Mouse (Mus musculus) v-Abl transformed pro-B cells (cell line): ENCODE data around the gene Chil5.
"Not testable (repeated sequence)": the region's sequence is repeated elsewhere in the genome, so short reads cannot be mapped to it uniquely, and the experiment has no call there.

Source experiments
- in situ Hi-C, 2 experiments: fragments of 400-800 bp; cut with MboI; formaldehyde crosslinking; loops; one replicate each; pipeline ENCODE4 v1.15.1; 2025; ENCODE audit not compliant: unreplicated experiment in 2 of 2

Gene Chil5

DNA sequence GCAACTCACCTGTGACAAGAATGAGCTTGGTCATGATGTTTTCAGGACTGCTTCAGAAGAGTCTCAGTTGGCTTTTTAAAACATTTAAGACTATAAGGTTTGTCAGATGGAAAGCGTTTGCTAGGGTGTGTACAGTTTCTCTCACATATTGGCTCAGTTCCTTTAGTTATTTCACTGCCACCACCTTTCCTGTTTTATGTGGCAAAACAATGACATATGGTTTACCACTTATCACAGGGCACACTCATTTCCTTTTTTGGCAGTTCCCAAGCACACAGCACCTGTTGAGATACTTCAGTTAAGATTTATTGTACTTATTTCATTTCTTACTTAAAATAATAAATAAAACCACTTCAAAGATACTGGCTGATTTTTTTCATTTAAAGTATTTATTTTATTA is at the start of gene Chil5:
Gene Chil5 (minus strand): TSS at position 34 of the 400 bp plus-strand sequence.
- in situ Hi-C loops, result no loop called here

DNA sequence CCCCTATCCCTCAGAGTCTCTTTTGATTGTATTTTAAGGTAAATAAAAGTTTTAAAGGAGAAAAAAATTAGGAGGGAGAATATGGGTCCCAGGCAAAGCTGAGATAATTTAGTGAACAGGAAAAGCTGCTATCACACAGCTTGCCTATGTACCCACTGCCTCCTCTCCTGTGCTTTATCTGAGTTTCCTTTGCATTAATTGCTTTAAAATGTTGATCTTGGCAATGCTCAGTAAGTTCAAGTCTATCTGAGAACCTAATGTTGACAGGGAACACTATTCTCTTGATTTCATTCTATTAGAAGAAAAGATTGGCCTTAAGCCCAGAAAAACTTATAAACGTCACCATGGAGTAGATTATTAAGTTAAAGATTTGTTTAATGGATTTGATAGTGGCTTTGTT is 42.2 kb upstream of the Chil5 start:
- in situ Hi-C loops, result no loop called here

DNA sequence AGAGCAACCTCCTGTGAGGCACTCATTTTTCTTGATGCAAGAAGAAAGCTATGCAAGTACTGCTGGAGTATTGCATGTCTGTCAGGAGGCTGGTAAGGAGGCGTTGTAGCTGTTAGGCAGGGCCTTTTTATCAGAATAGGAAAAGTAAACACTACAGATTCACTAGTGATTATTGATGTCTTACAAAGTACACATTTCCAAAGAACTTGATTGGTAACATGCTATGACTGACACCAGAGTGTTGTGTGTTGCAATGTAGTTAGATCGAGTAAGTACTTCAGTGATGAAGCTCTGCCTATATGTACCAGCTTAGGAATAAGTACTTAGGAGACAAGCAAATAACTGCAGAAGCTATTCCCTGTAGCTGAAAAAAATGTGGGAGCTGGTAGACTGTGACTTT is 38.4 kb upstream of the Chil5 start:
- in situ Hi-C loops, result no loop called here

DNA sequence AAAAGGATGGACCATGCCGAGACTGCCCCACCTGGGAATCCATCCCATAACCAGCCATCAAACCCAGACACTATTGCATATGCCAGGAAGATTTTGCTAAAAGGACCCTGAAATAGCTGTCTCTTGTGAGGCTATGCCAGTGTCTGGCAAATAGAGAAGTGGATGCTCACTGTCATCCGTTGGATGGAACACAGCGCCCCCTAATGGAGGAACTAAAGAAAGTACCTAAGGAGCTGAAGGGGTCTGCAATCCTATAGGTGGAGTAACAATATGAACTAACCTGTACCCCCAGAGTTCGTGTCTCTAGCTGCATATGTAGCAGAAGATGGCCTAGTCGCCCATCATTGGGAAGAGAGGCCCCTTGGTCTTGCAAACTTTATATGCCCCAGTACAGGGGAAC is 35.1 kb upstream of the Chil5 start:
- in situ Hi-C loops, result not testable (repeated sequence)

DNA sequence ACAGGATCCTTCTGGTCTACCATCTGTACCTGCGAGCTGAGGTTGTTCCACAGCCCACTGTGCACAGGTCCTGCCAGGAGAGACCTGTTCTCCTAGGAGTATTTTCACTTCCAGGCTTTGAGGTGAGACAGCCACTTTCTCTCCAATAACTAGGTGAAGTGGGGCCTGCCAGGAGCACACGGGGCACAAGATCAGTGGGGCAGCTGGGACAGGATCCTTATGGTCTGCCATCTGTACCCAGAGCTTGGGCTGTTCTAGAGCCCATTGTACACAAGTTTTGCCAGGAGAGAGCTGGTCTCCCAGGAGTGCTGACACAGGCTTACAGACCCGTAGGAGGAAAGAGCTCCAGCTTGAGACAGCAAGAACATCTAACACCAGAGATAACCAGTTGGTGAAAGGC is 25.4 kb upstream of the Chil5 start:
- in situ Hi-C loops, result loop anchor here in 1 of 2 experiments (10.0 kb wide), 1 partner anchor 1077 kb away; no protein-coding TSS in a partner anchor

DNA sequence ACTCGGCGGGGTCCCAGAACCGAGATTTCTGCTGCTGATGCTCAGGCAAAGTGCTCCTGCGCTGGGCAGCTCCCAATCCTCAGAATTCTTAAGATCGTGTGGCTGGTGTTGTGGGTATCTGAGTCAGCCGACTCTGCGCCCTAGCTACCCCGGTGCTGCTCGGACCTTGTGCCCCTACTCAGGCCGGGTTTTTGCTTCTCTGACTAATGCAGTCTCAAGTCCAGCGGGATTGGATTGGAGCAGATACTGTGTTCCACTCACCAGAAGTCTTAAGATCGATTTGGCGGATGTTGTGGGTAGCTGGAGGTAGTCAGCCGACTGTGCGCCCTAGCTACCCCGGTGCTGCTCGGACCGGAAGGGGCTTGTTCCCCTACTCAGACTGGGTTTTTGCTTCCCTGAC is 19.3 kb upstream of the Chil5 start:
- in situ Hi-C loops, result loop anchor here in 1 of 2 experiments (10.0 kb wide), 1 partner anchor 1083 kb away; no protein-coding TSS in a partner anchor

DNA sequence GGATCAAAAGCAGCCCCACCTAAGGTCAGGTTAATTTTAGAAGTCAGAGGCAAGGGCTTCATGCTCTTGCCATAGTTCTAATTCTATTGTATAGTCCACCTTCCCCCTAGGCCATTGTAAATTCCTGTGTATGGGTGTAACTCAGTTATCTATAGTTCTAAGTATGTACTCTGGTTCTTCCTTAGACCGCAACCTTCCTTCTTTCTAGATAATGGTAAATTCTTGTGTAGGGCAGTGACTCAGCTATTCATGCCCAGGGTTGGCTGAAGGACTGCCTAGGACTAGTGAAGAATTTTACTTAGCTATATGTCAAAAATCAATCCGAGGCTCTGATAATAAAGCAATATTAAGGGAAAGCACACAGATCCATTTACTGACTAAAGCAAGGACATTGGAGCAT is 7.7 kb upstream of the Chil5 start:
- in situ Hi-C loops, result no loop called here

DNA sequence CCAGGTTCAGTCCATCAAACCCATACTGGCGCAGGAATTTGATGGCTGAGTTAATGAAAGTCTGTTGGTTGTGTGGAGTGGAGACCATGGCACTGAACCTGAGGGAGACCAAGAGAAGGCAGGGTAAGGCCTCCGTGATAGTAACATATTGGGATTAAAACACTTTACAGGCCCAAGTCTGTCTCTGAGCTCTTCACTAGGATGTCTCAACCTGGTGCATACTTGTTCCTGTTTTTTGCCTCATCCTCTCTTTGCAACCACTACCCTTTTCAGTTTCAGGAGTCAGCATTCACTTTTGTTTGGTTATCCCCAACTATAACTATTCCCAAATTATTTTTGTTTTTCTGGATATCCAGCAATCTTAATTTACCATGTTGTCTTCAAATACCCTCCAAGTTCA is 8.5 kb downstream of the Chil5 start:
- in situ Hi-C loops, result no loop called here

DNA sequence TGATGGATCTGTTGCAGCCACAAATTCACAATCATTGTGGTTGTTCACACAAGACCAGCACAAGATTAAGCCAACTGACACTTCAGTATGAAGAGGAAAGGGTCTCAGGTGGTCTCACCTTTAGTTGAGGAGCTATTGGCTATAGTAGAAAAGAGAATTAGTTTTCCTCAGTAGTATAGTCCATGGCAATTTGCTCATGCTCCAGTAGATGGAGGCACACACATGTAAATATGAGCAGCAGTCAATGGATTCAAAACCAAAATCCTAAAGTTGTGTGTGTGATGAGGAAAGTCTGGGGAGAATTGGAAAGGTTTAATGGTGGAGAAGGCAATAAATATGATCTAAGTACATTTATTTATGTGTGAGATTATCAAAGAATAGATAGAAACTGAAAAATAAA is 10.8 kb downstream of the Chil5 start:
- in situ Hi-C loops, result no loop called here

DNA sequence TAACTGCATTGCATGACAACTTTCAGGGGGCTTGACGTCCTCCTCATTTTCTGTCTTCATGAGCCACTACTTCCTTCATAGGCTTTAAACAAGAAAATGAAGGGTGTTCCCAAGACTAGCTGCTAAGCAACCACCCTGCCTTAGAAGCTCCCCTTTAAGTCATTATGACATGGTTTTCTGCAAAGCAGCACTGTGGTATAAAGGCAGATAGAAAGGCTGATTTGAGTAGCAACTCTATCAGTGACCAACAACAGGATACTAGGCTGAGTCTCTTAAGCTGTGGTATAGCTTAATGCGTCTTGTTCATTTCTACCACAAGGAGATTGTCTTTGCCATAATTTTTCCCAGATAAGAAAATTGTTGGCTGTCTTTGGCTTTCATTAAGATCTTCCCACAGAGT is 18.1 kb downstream of the Chil5 start, which contains the start of gene Pifo:
Gene Pifo (minus strand): TSS at position 101 of the 400 bp plus-strand sequence.
- in situ Hi-C loops, result no loop called here

DNA sequence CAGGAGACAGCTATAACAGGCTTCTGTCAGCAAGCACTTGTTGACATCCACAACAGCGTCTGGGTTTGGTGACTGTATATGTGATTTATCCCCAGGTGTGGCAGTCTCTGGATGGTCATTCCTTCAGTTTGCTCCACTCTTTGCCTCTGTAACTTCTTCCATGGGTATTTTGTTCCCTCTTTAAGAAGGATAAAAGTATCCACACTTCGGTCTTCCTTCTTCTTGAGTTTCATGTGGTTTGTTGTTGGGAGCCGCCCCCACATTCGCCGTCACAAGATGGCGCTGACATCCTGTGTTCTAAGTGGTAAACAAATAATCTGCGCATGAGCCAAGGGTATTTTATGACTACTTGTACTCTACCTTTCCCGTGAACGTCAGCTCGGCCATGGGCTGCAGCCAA is 29.3 kb downstream of the Chil5 start:
- in situ Hi-C loops, result not testable (repeated sequence)

DNA sequence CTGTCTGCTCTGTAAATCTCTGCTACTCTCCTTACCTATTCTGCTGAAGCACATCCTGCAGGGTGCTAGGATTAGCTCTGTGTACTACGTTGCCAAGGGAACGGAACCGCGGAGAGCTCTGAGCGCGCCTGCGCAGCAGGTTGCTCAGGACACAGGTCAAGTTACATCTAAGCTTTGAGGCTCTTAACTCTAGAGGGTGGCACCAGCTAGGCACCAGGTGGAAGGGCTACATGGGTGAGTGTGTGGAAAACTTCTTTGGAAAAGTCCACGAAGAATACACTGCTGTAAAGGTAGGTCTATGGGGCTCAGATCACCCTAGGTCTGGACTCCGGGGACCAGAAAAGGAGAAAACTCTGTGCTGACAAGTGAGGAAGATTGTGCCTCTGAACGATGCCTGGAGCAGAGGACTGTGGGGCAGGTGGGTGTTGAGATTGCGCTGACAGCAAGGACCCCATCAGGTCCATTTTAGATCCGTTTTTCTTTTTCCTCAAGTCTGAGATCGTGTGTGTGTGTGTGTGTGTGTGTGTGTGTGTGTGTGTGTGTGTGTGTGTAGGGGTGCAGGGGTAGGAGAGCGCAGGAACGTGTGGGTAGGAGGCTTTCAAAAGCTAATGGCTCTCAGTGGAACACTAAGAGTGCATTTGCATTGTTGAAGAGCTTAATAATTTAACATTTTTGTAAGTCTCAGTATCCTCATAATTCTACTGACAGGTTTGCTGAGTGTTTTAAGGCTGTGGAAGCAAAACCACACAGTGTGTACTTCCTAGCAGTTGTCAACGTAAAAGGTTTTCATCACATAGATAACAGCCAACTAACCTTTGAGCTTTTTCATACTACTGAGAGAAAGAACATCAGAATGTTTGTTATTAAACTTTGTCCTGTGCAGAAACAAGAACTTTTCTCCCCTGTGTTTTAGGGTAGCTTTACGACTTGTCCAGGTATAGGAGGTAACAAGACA is 30.9 kb downstream of the Chil5 start:
- in situ Hi-C loops, result no loop called here

DNA sequence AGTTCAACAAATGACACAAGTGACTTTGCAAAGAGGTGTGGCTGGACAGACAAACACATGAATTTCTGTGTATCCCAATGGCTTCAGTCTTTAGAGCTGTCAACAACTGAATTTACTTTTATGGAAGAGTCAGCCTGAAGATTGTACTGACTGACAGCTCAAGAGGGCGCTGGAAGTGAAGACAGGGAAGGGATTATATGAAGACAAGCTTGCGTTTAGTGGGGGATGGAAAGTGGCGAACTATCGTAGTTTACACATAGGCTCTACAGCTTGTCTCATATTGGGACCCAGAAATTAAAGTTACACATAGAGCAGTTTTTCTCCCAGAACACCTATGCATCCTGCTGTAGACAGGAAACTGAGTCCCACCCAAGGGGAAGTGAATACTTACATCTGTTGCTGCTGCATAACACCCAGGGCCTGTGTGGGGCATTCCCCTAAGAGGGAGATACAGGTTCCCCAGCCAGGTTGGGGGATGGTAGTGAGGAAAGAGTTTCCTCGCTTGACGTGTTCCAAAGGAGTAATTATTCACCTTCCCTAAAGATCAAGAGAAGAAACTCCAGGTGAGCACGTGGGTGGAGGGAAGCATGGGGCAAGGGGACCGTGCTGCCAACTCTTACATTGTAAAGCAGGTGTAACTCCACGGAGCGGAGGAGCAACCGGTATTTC is 31.8 kb downstream of the Chil5 start:
- in situ Hi-C loops, result no loop called here

DNA sequence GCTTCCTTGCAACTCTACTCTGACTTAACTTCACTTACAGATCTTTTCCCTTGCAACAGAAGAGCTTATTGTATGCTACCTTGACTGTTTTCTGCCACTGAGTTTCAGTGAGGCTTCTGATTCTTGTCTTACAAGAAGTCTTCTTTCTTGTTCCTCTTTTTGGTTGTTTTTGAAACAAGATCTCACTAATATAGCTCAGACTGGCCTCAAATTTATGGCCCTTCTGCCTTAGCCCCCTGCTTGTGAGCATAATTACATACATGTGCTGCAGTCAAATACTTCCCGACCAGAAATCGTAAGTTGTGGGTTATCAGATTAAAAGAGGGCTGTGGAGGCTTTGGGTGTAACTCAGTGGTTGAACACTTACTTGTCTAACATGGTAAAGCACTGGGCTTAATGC is 37.9 kb downstream of the Chil5 start:
- in situ Hi-C loops, result loop anchor here (5.0 to 25.0 kb wide), 5 partner anchors 453 to 1093 kb away; no protein-coding TSS in a partner anchor

DNA sequence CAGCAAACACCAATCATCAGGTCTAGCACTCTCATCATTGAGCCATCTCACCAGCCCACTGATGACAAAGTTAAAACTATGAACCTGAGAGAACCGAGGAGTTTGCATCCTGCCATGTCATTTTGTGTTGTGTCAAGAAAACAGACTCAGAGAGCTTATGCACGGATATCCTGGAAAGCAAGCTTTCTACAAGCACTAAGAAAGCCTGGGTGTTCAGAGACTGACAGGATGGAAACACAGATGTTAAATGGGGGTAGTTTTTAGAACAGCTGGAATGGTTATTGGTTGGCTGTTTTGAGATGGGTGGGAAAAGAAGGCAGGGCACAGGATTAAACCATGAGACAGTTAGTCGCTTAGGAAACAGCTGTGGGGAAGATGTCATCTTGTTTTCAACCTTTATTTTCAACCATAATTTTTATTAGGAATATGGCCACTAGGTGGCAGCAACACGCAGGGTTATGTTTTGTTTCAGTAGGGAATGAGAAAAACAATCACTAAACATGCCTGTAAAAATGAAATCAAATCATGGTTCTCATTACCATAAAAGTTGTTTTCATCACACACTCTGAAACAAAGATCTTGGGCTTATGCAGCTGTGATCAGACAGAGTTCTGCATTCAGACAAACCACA is 40.8 kb downstream of the Chil5 start:
- in situ Hi-C loops, result loop anchor here (5.0 to 25.0 kb wide), 5 partner anchors 456 to 1096 kb away; no protein-coding TSS in a partner anchor

DNA sequence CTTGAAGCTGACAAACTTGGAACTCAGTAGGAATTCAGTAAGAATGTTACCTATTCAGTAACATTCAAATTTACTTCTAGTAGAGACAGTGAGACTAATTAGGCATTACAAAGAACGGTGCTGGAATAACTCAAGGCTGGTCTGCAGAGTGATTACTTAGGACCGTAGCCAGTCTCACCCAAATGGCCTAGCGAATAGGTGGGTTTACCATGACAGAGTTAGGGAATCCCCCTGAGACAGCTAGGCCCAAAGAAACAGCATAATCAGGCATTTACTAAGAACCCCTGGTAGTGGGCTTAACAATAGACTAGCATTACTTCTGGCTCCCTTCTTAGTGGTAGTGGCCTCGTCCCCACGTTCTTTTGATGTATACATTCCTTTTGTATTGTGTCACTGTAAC is 43.0 kb downstream of the Chil5 start:
- in situ Hi-C loops, result loop anchor here (5.0 to 25.0 kb wide), 5 partner anchors 458 to 1098 kb away; no protein-coding TSS in a partner anchor

DNA sequence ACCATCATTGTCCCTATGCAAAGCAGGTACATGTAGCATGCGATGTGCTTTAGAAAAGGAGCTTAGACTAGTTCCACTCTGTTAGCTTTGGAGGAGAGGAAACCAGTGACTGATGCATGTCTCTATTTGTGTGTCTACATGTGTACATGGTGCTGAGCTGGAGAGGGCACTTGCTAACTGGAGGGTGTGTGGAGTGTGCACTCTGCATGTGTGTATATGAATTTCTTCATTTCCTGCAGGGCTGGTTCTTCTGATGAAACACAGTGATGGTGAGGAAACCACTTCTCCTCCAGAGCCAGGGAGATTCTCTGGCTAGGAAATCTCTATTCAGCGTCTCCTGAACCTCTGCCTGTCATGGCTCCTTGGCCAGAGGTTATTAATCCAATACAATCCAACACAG is 58.4 kb downstream of the Chil5 start:
- in situ Hi-C loops, result no loop called here

DNA sequence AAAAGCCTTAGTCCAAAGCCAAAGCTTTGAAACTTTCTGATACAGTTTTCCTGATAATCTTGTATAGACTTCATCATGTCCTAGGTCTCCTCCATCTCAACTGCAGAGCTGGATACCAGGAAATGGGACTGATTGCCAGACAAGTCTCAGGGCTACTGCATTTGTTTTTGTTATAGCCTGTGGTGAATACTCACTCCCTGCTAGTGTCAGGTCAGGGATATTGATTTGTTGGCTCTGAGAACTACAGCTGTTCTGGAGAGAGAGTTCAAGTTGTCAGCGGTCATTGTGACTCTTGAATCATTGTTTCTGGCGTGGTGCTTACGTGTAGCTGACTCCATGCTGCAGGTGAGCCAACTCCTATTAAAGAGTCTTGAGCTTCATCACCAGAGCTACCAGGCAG is 59.2 kb downstream of the Chil5 start, which contains the start of gene Ovgp1:
Gene Ovgp1 (plus strand): TSS at position 301 of the 400 bp plus-strand sequence.
- in situ Hi-C loops, result no loop called here

DNA sequence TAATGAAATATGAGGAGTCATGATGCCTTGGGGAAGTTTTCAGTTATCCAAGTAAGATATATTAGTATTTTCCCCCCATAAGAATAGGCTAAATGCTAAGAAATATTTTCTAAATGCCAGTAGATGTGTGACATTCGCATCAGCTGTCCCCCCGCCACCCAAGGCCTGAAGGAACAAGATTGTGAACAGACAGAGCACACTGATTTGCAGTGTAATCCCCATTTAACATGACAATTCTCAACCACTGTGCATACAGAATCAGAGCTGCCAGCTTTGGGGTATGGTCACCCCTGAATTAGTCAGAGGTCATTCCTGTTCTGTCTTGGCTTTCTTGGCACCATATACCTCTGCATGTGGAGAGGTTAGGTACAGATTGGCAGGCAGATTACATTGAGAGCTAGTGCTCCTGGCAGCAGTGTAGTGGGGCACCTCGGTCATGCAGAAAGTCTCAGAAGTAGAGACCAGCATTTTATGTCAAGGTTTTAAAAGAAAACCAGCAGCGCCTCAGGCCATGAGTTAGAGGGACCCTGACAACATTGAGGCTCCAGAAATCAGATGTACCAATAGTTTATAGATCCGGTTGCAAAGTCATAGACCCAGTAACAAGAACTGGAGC is 60.7 kb downstream of the Chil5 start:
- in situ Hi-C loops, result no loop called here
